Mouse (Mus musculus): ENCODE data around the gene Pacs1.

DNA sequence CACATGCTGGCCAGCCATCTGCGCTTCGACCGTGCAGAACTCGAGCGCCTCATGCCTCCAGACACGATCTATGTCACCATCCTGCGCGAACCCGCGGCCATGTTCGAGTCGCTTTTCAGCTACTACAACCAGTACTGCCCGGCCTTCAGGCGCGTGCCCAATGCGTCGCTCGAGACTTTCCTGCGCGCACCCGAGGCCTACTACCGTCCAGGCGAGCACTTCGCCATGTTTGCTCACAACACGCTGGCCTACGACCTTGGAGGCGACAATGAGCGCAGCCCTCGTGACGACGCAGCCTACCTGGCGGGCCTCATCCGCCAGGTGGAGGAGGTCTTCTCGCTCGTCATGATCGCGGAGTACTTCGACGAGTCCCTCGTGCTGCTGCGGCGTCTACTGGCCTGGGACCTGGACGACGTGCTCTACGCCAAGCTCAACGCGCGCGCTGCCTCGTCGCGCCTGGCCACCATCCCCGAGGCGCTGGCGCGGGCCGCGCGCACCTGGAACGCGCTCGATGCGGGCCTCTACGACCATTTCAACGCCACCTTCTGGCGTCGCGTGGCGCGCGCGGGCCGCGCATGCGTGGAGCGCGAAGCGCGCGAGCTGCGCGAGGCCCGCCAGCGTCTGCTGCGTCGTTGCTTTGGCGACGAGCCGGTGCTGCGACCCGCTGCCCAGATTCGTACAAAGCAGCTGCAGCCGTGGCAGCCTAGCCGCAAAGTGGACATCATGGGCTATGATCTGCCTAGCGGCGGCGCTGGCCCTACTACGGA lies 34.2 kb upstream of the Pacs1 start:
- TF ChIP-seq CTCF (IDR thresholded peaks at IDR 0.05; ENCODE audit: insufficient read depth, low read depth, low read length) (no peak), POLR2A (IDR thresholded peaks at IDR 0.05; ENCODE audit: insufficient read depth, low read depth, low read length) (no peak)
